Mouse (Mus musculus): Measurements from ENCODE around the gene Klk9.

- TF ChIP-seq CTCF (IDR thresholded peaks at IDR 0.05; ENCODE audit: low read depth) (no peak), EP300 (optimal IDR thresholded peaks at IDR 0.05) (no peak)
Observed at GRCm38 (mm10) chr7:43770701-43771100, 21.0 kb upstream of the Klk9 start.
